Comparison of ENCODE assay signal across 21 mouse cellular contexts in genomic region chr11:113760476-113760875, GRCm38 (mm10). TPM values are rescaled to one million over a fixed set of nuclear protein-coding genes. Genes with fewer than 3 reads are reported as not detected.
DNase-seq lines count a peak whose midpoint lies in the region; ATAC-seq lines count a peak whose summit lies in the region.
"Had no signal": no experiment of that assay in that cellular context is flagged by ENCODE, and none has a peak within 500 bp of the region (broad histone marks: within the 10 kb centered on the region; RNA-seq: fewer than 3 reads in every experiment).

No protein-coding gene starts in this region.

- H3K9ac ChIP-seq in hindbrain, embryonic 16.5 days (ENCODE audit: low read depth, low read length): no peak overlapping the region
- no peak overlapping the region for H3K9ac ChIP-seq in hindbrain, embryonic 12.5 days
- H3K9ac ChIP-seq in neural tube, embryonic 15.5 days (replicated peaks): no peak overlapping the region
- H3K9ac ChIP-seq: forebrain, embryonic 13.5 days; hindbrain, embryonic 15.5 days; liver, postnatal 0 days had no signal

- no peak overlapping the region for H3K27ac ChIP-seq in hindbrain, embryonic 16.5 days (ENCODE audit: low read depth, low read length)
- H3K27ac ChIP-seq in hindbrain, embryonic 12.5 days: no peak overlapping the region; the same call in 1 of the 2 replicates
- H3K27ac ChIP-seq in neural tube, embryonic 15.5 days (replicated peaks): no peak overlapping the region
- H3K27ac ChIP-seq: forebrain, embryonic 13.5 days; hindbrain, embryonic 15.5 days; limb, embryonic 10.5 days had no signal

- H3K9me3 ChIP-seq in hindbrain, embryonic 16.5 days (ENCODE audit: control insufficient read depth, low read length): no peaks in the 10 kb centered on the region
- H3K9me3 ChIP-seq in hindbrain, embryonic 12.5 days (replicated peaks): no peaks in the 10 kb centered on the region
- H3K9me3 ChIP-seq in neural tube, embryonic 15.5 days (replicated peaks): no peaks in the 10 kb centered on the region
- H3K9me3 ChIP-seq: forebrain, embryonic 13.5 days; hindbrain, embryonic 15.5 days; limb, embryonic 10.5 days had no signal

- DNase-seq in adrenal gland, postnatal 10 days: peak; percentile 80
- peak; percentile 23 for DNase-seq in fibroblast of lung, adult 2 months (ENCODE audit: low read depth)
- peak; percentile 56 for DNase-seq in lung, postnatal 14 days
- no peak for DNase-seq in cerebellum, adult 9-11 months
- DNase-seq: cerebellum, adult 11 months; cerebellum, postnatal 25 days; embryo, embryonic 11 days; gastrocnemius, postnatal 25 days; liver, postnatal 0 days; thymus, postnatal 14 days had no signal

- 0 out of 2 replicates have a peak, but pooled peaks cover 3% of the 10 kb centered on the region for H3K4me1 ChIP-seq in hindbrain, embryonic 16.5 days (ENCODE audit: control insufficient read depth, insufficient read depth, low read depth, low read length)
- H3K4me1 ChIP-seq in hindbrain, embryonic 12.5 days: peaks cover 9% of the 10 kb centered on the region
- H3K4me1 ChIP-seq in neural tube, embryonic 15.5 days: peaks cover 6% of the 10 kb centered on the region; the same call in 1 of the 2 replicates
- H3K4me1 ChIP-seq: hindbrain, embryonic 15.5 days had no signal

- H3K4me2 ChIP-seq in hindbrain, embryonic 16.5 days (ENCODE audit: low read length): no peak overlapping the region
- H3K4me2 ChIP-seq in hindbrain, embryonic 12.5 days (replicated peaks): no peak overlapping the region
- no peak overlapping the region for H3K4me2 ChIP-seq in neural tube, embryonic 15.5 days
- H3K4me2 ChIP-seq: forebrain, embryonic 13.5 days; hindbrain, embryonic 15.5 days had no signal

- 60% methylated on average over 7 of the region's 7 CpGs for WGBS in hindbrain, embryonic 16.5 days
- WGBS in hindbrain, embryonic 12.5 days: 54% methylated on average over 7 of the region's 7 CpGs
- WGBS in neural tube, embryonic 15.5 days: 67% methylated on average over 7 of the region's 7 CpGs

- no peak overlapping the region for H3K4me3 ChIP-seq in hindbrain, embryonic 16.5 days (ENCODE audit: low read length)
- no peak overlapping the region for H3K4me3 ChIP-seq in hindbrain, embryonic 12.5 days
- no peak overlapping the region for H3K4me3 ChIP-seq in neural tube, embryonic 15.5 days (replicated peaks)
- H3K4me3 ChIP-seq: forebrain, embryonic 13.5 days; hindbrain, embryonic 15.5 days; limb, embryonic 10.5 days had no signal

- no peaks in the 10 kb centered on the region for H3K36me3 ChIP-seq in hindbrain, embryonic 16.5 days (ENCODE audit: control insufficient read depth, insufficient read depth, low read length)
- H3K36me3 ChIP-seq in hindbrain, embryonic 12.5 days: no peaks in the 10 kb centered on the region
- no peaks in the 10 kb centered on the region for H3K36me3 ChIP-seq in neural tube, embryonic 15.5 days
- H3K36me3 ChIP-seq: hindbrain, embryonic 15.5 days; limb, embryonic 10.5 days had no signal

- H3K27me3 ChIP-seq in hindbrain, embryonic 16.5 days (replicated peaks; ENCODE audit: control insufficient read depth, insufficient read depth, low read length): no peaks in the 10 kb centered on the region
- H3K27me3 ChIP-seq in hindbrain, embryonic 12.5 days: no peaks in the 10 kb centered on the region
- H3K27me3 ChIP-seq in neural tube, embryonic 15.5 days (replicated peaks): no peaks in the 10 kb centered on the region
- H3K27me3 ChIP-seq: forebrain, embryonic 13.5 days; hindbrain, embryonic 15.5 days had no signal

- peak; percentile 65 for ATAC-seq in hindbrain, embryonic 16.5 days
- ATAC-seq in hindbrain, embryonic 12.5 days (ENCODE audit: low FRiP score): no peak
- ATAC-seq in neural tube, embryonic 15.5 days (ENCODE audit: low FRiP score): no peak
- ATAC-seq: forebrain, embryonic 13.5 days; intestine, postnatal 0 days; liver, postnatal 0 days; midbrain, embryonic 16.5 days had no signal

RNA-seq across cellular contexts. Expression of gene Cdc42ep4, which starts 8.8 kb away (rescaled TPM):
- 72.2 and 80.1 TPM in 2 replicates for polyA plus RNA-seq in hindbrain, embryonic 16.5 days (2015; fragmentation: Nextera tagmentation; extraction: Ambion mirVana)
- 98.7 and 106 TPM in 2 replicates for polyA plus RNA-seq in hindbrain, embryonic 12.5 days (2016; fragmentation: Nextera tagmentation; extraction: Ambion mirVana)
- total RNA-seq in adrenal gland, postnatal 10 days (2021): 10 to 100 TPM; 60.1 to 72.8 TPM
- 58.1 and 58.6 TPM in 2 replicates for polyA plus RNA-seq in neural tube, embryonic 15.5 days (2015; fragmentation: Nextera tagmentation; extraction: Ambion mirVana)

RNA-seq across cellular contexts. Expression of gene Cpsf4l, which starts 50.7 kb away (rescaled TPM):
- polyA plus RNA-seq in hindbrain, embryonic 16.5 days (2015; fragmentation: Nextera tagmentation; extraction: Ambion mirVana): 0.19 and 0.26 TPM in 2 replicates
- polyA plus RNA-seq in hindbrain, embryonic 12.5 days (2016; fragmentation: Nextera tagmentation; extraction: Ambion mirVana): 0.15 and 0.31 TPM in 2 replicates
- total RNA-seq in adrenal gland, postnatal 10 days (2021): 1 to 10 TPM in 1 of 2 experiments, under 1 TPM in 1; 0.79 to 2.2 TPM
- 0.27 and 10.0 TPM in 2 replicates for polyA plus RNA-seq in neural tube, embryonic 15.5 days (2015; fragmentation: Nextera tagmentation; extraction: Ambion mirVana)
- total RNA-seq: gastrocnemius, postnatal 25 days; layer of hippocampus, postnatal 10 days; megakaryocyte-erythroid progenitor cell, adult 5-6 weeks had no signal
- polyA plus RNA-seq: C2C12; intestine, postnatal 0 days had no signal
